Mouse (Mus musculus): ENCODE measurements around the gene D930020B18Rik.

Gene D930020B18Rik

GRCm38 (mm10) chr10:121641272-121642053 is at the start of gene D930020B18Rik:
D930020B18Rik (plus strand) TSS chr10:121641588.
- peak; percentile 62; the same call in 1 of the 2 replicates for ATAC-seq (ENCODE audit: insufficient number of reproducible peaks, low FRiP score, low TSS enrichment)

- ATAC-seq (ENCODE audit: insufficient number of reproducible peaks, low FRiP score, low TSS enrichment): no peak
These were observed 44.8 kb upstream of the D930020B18Rik start for GRCm38 (mm10) chr10:121596580-121596979.

- ATAC-seq (ENCODE audit: insufficient number of reproducible peaks, low FRiP score, low TSS enrichment): no peak
These were observed 40.1 kb upstream of the D930020B18Rik start for GRCm38 (mm10) chr10:121601272-121601671.

- no peak for ATAC-seq (ENCODE audit: insufficient number of reproducible peaks, low FRiP score, low TSS enrichment)
These were observed 37.8 kb upstream of the D930020B18Rik start for GRCm38 (mm10) chr10:121603556-121603955.

- no peak for ATAC-seq (ENCODE audit: insufficient number of reproducible peaks, low FRiP score, low TSS enrichment)
These were observed 36.6 kb upstream of the D930020B18Rik start for GRCm38 (mm10) chr10:121604632-121605344.

GRCm38 (mm10) chr10:121608177-121608576 is 33.2 kb upstream of the D930020B18Rik start:
- no peak for ATAC-seq (ENCODE audit: insufficient number of reproducible peaks, low FRiP score, low TSS enrichment)

- no peak for ATAC-seq (ENCODE audit: insufficient number of reproducible peaks, low FRiP score, low TSS enrichment)
These were observed 29.8 kb upstream of the D930020B18Rik start for GRCm38 (mm10) chr10:121611587-121611986.

- ATAC-seq (ENCODE audit: insufficient number of reproducible peaks, low FRiP score, low TSS enrichment): no peak
These were observed 28.9 kb upstream of the D930020B18Rik start for GRCm38 (mm10) chr10:121612448-121612847.

GRCm38 (mm10) chr10:121613570-121613969 is 27.8 kb upstream of the D930020B18Rik start:
- no peak for ATAC-seq (ENCODE audit: insufficient number of reproducible peaks, low FRiP score, low TSS enrichment)

- no peak for ATAC-seq (ENCODE audit: insufficient number of reproducible peaks, low FRiP score, low TSS enrichment)
These were observed 26.1 kb upstream of the D930020B18Rik start for GRCm38 (mm10) chr10:121615146-121615870.

GRCm38 (mm10) chr10:121615935-121616334 is 25.5 kb upstream of the D930020B18Rik start:
- no peak for ATAC-seq (ENCODE audit: insufficient number of reproducible peaks, low FRiP score, low TSS enrichment)

- ATAC-seq (ENCODE audit: insufficient number of reproducible peaks, low FRiP score, low TSS enrichment): no peak
These were observed 19.0 kb upstream of the D930020B18Rik start for GRCm38 (mm10) chr10:121622431-121622830.

- ATAC-seq (ENCODE audit: insufficient number of reproducible peaks, low FRiP score, low TSS enrichment): no peak
These were observed 17.7 kb upstream of the D930020B18Rik start for GRCm38 (mm10) chr10:121623670-121624069.

GRCm38 (mm10) chr10:121625006-121625405 is 16.4 kb upstream of the D930020B18Rik start:
- ATAC-seq (ENCODE audit: insufficient number of reproducible peaks, low FRiP score, low TSS enrichment): no peak

- no peak for ATAC-seq (ENCODE audit: insufficient number of reproducible peaks, low FRiP score, low TSS enrichment)
These were observed 15.8 kb upstream of the D930020B18Rik start for GRCm38 (mm10) chr10:121625407-121626185.

- peak; percentile 98 for ATAC-seq (ENCODE audit: insufficient number of reproducible peaks, low FRiP score, low TSS enrichment)
These were observed 15.1 kb upstream of the D930020B18Rik start, which contains the start of gene Xpot for GRCm38 (mm10) chr10:121626186-121626882. Xpot (minus strand) TSS chr10:121626332.

GRCm38 (mm10) chr10:121627216-121627852 is 14.1 kb upstream of the D930020B18Rik start:
- ATAC-seq (ENCODE audit: insufficient number of reproducible peaks, low FRiP score, low TSS enrichment): no peak

- ATAC-seq (ENCODE audit: insufficient number of reproducible peaks, low FRiP score, low TSS enrichment): no peak
These were observed 12.8 kb upstream of the D930020B18Rik start for GRCm38 (mm10) chr10:121628561-121629040.

GRCm38 (mm10) chr10:121634159-121634558 is 7.2 kb upstream of the D930020B18Rik start:
- ATAC-seq (ENCODE audit: insufficient number of reproducible peaks, low FRiP score, low TSS enrichment): no peak
